Mouse (Mus musculus): Measurements from ENCODE around the gene Esp16.
"Not testable (repeated sequence)": the region's sequence is repeated elsewhere in the genome, so short reads cannot be mapped to it uniquely, and the experiment has no call there.

DNA sequence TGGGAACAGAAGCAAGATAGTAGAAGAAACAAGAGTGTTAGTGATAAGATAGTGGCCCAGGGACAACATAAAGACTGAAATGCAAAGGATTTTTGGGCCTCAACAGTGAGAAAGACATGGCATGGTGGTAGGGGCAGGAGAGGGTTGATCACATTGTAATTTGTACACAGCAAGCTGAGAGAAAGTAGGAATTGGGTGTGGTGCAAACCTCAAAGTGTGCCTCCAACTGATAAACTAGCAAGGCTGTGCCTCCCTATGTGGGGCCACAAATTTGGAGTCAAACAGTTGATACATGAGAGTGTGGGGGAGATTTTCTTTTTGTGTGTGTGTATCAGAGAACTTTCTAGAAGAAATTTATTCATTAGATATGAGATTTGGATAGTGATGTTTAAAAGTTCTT is 37.9 kb upstream of the Esp16 start:
- TF ChIP-seq CTCF (conservative IDR thresholded peaks at IDR 0.05; ENCODE audit: low read length); NANOG (IDR thresholded peaks at IDR 0.05; ENCODE audit: borderline replicate concordance, low read length); POU5F1 (IDR thresholded peaks at IDR 0.05; ENCODE audit: borderline replicate concordance, low read length): not testable (repeated sequence)

Measured in E14TG2a.4 (cell line).